Mouse (Mus musculus): ENCODE measurements around the gene Cpt1c.

Cpt1c gene

DNA sequence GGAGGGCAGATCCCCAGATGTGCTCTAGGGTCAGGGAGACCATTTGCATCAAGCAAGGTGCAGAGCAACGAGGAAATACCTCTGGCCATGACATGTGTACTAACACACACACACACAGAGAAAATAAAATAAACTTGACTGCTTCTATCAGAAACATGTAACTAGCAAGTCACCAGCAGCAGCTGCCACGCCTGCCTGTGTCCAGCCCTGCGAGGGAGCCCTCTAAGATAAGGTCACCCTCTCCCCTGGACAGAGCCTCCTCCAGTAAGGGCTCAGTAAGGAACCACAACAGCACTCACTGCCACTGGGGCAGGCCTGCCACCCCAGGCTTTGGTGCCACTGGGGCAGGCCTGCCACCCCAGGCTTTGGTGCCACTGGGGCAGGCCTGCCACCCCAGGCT, 56.4 kb downstream of the Cpt1c start:
- DNase-seq (ENCODE audit: low spot score), result no peak

DNA sequence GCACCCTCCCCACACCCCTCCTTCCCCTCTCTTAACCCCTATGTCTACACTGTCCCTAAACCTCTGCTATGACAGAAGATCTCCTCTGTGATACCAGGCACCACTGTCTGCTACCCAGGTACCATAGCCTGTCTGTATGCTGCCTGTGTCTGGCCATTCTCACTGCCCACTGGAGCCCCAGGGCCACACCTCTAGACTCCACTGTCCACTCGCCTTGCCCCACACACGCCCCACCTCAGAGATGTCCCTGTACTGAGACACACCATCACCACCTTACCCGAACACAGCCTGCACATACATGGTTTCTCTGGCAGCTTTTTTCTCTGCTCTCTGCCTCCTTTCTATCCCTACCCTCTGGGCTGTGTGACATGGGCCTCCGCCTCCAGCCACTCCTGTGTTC, 57.8 kb downstream of the Cpt1c start:
- no peak for DNase-seq (ENCODE audit: low spot score)

DNA sequence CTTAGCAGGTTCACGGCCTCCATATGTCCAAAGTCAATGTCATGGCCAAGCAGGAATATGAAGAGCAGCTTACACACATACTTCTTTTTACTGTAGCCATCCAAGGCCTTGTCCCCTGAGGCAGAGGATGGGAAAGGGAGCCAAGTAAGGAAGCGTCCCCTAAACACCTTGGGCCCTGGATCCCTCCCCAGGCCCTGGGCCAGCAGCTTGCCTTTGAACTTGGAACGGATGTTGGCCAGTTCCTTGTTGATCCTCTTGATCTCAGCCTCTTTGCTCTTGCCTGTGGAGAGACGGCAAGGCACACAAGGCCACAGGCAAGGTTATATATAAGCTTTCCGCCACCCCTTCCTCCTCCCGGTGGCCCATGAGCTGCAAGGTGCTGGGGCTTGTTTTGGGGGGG, 58.5 kb downstream of the Cpt1c start:
- DNase-seq (ENCODE audit: low spot score), result no peak

DNA sequence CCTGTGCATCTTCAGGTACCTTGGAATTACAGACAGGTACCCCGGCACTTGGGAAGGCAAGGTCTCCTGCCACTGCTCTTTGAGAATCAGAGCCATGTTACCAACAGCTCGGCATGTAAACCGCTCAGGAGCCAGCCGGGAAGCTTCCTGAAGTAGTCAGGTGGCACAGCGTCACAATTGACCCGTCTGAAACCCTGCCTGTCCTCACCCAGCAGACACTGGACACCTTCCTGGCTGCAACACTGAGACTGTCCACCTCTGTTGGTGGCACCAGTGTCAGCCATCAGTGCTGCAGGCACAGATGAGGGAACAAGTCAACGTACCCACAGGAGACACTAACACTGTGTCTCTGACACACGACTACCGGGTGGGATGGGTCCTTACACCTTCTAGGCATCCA, 59.3 kb downstream of the Cpt1c start:
- DNase-seq (ENCODE audit: low spot score), result no peak

DNA sequence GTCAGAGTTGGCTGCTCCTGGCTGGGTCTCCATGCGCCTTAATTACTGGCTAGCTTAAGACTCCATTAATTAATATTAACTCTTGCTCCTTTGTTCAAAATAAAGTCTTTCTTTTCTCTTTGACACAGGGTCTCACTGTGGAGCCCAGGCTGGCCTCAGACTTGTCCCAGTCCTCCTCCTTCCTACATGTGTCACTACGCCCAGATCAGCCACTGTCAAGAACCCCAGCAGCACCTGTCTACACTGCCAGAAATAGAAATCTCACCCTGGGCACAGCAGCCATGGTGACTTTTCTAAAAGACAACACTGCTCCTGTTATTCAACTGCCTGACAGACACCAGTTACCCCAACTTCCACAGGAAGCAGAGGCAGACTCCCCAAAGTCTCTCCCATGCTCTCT, 60.3 kb downstream of the Cpt1c start:
- DNase-seq (ENCODE audit: low spot score), result no peak
